Mouse (Mus musculus): ENCODE data around the gene Car6.

Car6 gene

DNA sequence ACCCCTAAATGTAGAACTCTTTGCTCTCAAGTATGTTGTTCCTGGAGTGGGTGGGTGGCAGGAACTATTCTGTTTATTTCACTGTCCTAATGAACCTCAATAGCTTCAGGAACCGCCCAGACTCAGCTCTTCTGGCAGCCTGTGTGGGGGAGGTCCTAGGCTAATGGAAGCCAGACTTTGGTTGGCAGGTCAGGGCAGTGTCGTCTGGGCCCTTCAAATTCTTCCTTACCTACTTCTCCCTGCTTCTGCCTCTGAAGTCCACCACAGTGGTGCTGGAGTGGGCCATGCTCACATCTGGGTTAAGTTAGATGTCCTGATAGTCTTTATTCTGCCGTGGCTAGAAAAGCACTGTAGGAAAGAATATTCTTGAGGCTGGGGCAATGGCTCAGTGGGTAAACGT, 23.0 kb downstream of the Car6 start:
- peak; percentile 6 for DNase-seq

DNA sequence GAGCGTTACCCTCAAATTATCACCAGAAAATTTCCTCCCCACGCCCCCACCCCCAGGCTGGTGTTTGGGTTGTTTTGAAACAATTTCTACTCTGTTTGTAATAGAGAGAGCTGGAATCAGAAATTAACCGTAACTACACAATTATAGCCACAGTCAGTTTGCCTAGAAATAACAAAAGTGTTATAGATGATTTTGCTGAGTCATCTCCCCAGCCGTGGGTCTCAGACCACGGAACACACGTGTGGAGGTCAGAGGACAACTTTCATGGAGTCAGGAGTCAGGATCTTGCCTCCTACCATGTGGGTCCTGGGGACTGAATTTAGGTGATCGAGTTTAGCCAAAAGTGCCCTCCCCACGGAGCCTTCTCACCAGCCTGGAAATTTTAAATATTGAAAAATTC, 24.0 kb downstream of the Car6 start:
- no peak for DNase-seq

- DNase-seq, result peak; percentile 52
Measured at GRCm38 (mm10) chr4:150176535-150176934, 24.6 kb downstream of the Car6 start.

DNA sequence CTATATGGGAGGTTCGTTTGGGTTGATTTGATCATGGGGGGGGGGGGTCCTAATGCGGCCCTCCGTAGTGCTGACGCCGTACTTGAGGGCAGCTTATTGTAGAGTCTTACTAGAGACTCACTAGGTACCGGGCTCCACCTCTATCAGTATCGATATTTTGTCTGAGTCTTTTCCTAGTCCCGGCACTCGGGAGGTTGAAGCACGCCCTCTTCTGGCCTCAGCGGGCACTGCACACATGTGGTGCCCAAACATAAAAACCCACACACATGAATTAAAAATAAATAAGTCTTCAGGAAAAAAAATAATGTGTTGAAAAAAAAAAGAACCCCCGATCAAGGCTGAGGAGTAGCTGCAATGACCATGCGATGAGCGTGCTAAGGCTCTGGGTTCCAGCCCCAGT, 27.1 kb downstream of the Car6 start:
- no peak for DNase-seq

GRCm38 (mm10) chr4:150173281-150173680, 27.9 kb downstream of the Car6 start:
- peak; percentile 52 for DNase-seq

DNA sequence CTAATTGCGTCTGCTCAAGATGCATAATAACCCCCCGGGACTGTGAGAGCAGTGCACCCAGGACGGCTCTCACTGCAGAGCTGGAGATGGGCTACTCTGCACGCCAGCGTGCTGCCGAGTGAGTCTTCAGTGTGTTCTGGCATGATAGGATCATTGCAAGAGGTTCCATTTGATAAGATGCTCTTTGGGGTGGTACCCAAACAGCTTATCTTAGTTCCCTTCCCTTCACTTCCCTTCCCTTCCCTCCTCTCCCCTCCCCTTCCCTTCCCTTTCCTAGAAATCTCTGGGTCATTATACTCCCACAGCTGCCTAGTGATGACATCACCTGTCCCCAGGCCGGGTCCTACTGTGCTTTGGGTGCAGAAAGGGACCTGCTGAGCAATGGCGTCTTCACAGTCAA, 29.0 kb downstream of the Car6 start:
- no peak for DNase-seq

GRCm38 (mm10) chr4:150168406-150168805, 32.7 kb downstream of the Car6 start:
- no peak for DNase-seq

DNA sequence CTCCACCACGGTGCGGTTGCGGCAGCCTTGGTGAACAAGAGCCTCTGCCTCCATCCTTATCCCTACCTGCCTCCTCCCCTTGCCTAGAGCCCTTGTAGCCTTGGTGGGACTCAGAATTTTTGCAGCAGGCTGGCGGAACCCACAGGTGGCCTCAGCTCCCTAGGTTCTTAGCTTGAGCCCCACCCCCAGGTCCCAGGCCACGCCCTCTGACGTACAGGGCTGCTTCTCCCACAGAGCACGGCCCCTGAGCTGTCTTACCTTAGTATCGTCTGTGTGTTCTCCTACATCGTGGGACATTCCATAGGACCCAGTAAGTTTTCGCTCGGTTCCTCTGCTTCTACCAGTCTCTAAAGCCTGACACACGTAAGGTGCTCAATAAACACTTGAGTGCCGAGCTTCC, 36.3 kb downstream of the Car6 start:
- peak; percentile 16 for DNase-seq

- no peak for DNase-seq
Measured at GRCm38 (mm10) chr4:150162561-150163169, 38.5 kb downstream of the Car6 start.

GRCm38 (mm10) chr4:150159458-150159857, 41.7 kb downstream of the Car6 start:
- DNase-seq, result no peak

- DNase-seq, result no peak
Measured at GRCm38 (mm10) chr4:150157348-150157882, 43.7 kb downstream of the Car6 start.

DNA sequence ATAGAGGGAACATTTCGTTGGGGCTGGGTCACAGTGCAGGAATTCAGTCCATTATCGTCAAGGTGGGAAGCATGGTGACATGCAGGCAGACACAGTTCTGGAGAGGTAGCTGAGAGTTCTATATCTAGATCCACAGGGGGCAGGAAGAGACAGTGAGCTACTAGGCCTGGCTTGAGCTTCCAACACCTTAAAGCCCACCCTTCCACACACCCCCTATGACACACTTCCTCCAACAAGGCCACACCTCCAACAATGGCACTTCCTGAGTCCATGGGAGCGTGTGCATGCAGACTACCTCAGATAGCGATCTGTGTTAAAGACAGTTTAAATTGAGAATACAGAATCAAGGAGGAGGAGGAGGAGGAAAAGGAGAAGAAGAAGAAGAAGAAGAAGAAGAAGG, 45.4 kb downstream of the Car6 start:
- DNase-seq, result no peak

DNA sequence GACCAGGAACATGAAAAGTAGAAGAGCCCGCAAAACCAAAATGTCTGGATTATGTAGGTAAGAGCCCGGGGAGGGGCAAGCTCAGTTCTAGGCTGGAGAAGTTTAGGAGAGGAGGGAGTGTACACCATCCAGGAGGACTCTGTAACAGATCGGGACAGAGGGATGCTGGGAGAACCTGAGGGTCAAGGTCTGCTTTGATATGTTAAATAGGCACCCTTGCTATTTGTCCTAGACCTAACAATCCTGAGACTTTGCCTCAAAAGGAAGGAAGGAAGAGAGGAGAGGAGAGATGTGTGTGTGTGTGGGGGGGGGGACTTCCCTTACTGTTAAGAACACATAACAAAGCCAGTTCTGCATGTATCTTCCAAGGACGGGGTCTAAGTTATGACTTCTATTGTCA, 45.8 kb downstream of the Car6 start:
- DNase-seq, result no peak

GRCm38 (mm10) chr4:150152483-150152882, 48.6 kb downstream of the Car6 start:
- DNase-seq, result no peak

- DNase-seq, result no peak
Measured at GRCm38 (mm10) chr4:150151045-150151444, 50.1 kb downstream of the Car6 start.

DNA sequence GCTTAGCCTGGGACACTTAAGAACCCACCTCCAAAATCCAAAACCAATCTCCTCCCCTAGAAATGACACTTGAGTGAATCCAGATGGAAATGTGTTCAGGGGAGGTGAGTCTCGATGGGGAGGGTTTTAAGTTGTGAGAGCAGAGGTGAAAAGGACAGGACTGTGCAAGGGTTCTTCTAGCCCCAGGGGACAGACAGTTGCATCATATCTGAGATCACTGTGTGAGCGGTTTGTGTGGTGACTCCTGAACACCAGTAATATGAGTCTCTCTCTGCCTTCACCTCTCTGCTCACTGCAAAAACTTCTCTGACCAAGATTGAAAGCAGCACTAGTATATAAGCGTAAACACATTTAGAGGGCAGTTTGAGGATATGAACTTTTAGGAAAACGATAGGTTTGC, 54.8 kb downstream of the Car6 start:
- no peak for DNase-seq

GRCm38 (mm10) chr4:150144242-150144641, 56.9 kb downstream of the Car6 start:
- no peak for DNase-seq

DNA sequence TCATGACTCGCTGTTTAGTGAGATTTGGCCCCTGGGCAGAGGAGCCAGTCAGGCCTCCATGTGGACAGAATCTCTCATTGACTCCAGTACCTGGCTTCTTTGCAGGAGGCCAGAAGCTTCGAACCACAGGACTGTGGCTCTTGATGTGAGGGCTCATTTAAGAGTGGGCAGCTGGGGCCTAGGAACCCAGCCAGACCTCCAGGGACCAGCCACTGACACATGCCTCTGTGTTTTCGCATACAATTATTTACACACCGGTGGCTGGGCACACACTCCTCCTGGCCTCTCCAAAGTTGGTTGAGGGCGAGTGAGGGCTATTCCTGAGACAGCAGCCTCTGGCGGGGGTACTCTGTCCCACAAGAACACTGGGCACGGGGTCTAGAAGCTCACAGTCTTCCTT, 60.8 kb downstream of the Car6 start:
- no peak for DNase-seq

DNA sequence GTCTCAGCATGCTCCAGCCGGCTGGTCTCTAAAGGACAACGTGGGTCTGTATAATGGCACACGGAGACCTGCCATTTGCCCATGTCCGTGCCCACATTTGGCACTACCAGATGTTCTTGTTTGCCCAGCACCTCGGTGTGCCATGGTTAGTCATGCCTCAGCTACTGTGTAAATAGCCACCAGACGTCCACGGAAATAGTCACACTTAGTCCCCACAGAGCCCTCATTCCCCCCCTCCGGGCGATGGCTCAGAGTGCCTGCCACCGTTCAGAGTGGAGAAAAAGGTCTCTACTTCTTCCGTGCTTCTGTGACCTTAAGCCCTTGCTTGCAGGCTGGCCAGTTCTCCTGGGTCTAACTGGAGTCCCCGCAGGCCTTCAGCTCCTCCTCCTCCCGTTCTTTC, 62.0 kb downstream of the Car6 start:
- no peak for DNase-seq

DNA sequence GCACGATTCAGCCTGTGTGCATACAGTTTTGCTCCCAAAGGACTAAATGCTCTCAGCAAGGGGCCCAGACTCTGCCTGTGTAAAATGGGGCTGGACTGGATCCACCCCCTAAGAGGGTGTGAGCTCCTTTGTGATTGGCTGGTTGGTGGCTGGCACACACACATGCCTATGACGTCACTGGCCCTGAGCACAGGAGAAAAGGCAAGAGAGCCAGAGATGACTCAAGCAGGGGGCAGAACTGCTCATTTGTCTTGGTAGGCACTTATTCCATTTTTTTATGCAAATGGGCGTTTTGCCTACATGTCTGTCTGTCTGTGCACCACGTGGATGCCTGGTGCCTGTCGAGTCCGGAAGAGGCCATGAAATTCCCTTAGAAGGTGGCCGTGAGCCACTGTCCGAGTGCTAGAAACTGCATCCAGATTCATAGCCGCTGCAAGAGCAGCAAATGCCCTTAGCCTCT, 63.0 kb downstream of the Car6 start:
- DNase-seq, result peak; percentile 53

DNA sequence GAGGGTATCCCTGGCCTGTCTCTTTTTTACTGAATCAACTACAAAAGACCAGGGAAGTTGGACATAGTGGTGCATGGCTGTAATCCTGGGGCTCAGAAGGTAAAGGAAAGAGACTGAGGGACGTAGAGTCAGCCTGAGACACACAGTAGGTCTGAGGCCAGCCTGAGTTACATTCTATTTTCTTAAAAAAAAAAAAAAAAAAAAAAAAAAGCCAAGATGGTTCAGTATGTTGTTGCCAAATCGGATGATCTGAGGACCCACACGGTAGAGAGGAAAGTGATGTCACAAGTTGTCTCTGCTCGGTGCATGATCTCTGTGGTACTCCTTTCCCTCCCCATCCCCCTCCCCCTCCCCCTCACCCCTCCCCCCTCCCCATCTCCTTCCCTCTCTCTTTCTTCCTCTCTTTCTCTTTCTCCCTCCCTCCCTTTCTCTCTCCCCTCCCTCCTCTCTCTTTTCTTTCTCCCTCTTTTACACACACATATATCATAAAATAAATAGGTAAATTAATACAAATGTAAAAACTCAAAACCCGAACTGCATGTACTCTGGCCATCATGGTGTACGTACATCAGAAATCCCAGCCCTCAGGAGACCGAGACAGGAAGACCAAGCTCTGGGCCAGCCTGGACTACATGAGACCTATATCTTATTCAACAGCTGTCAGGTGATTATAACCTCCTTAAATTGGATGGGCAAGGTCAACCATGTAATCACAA, 63.6 kb downstream of the Car6 start:
- no peak for DNase-seq

Measured in lung, postnatal 14 days (tissue).